Mouse (Mus musculus) fibroblast of lung, adult 2 months (primary cell): ENCODE data around the gene Tmem26.
"Not testable (repeated sequence)": the region's sequence is repeated elsewhere in the genome, so short reads cannot be mapped to it uniquely, and the experiment has no call there.

Experiments
- DNase-seq: peaks from one replicate; pipeline ENCODE4 v3.0.0-alpha.2; 2011; ENCODE audit warnings: low read depth

The Tmem26 gene

GRCm38 (mm10) chr10:68723568-68724360, at the start of gene Tmem26:
Gene Tmem26 (plus strand): TSS chr10:68723646.
- DNase-seq, result no peak

DNA sequence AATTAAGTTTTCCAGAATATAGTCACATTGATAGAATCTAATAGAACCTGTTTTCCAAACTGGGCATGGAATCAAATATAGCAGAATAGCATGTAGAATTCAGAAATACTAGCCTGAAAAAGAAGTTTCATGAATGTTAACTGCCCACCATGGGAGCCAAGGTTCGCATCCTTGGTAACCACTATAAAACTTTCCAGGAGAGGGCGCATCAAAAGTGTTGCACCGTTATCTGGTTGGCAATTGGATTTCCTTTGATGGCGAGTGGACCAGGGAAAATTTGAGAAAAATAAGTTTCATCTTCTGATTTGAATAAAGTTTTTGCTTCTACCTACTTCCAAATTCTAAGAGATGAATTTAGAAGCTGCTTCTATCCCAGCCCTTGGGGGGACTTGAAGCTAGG, 44.8 kb upstream of the Tmem26 start:
- no peak for DNase-seq

- no peak for DNase-seq
Measured at GRCm38 (mm10) chr10:68681233-68681632, 42.2 kb upstream of the Tmem26 start.

- no peak for DNase-seq
Measured at GRCm38 (mm10) chr10:68685510-68685909, 37.9 kb upstream of the Tmem26 start.

DNA sequence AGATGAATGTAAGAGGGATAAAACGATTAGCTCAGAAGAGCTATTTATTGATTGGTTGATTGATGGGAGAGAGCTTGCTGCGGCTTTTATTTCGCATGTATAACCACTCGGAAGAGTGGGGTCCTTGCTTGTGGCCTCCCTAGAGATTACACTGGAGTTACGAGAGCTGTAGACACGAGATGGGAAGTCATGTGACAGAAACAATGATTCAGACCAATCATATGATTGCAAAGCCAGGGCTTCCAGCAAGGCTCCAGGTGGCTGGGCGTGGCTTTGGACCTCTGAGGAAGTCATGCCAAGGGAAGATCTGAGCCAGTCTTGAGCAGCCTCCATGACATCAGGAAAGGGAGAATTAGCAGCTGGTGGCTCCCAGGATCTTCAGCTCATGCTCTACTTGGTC, 32.3 kb upstream of the Tmem26 start:
- no peak for DNase-seq

GRCm38 (mm10) chr10:68692401-68692800, 31.0 kb upstream of the Tmem26 start:
- DNase-seq, result no peak

GRCm38 (mm10) chr10:68695760-68696336, 27.6 kb upstream of the Tmem26 start:
- DNase-seq, result no peak

DNA sequence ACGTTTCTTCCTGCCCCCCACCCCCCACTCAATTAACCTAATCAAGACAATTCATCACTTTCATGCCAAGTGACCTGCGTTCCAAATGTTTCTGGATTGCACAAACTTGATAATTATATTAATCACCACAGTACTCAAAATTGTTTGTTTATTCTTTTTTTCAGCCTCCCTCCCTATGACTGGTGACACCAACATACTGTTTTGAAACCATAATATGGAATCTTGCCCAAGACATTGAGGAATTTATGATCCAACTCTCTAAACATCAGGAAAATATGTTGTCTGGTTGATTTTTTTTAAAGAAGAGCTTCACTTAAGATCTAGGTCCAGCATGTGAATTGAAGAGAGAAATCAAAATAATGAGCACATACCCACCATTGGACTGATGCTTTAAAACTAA, 19.2 kb upstream of the Tmem26 start:
- no peak for DNase-seq

GRCm38 (mm10) chr10:68705471-68706036, 17.9 kb upstream of the Tmem26 start:
- DNase-seq, result peak; percentile 58

- DNase-seq, result no peak
Measured at GRCm38 (mm10) chr10:68707014-68707852, 16.2 kb upstream of the Tmem26 start.

DNA sequence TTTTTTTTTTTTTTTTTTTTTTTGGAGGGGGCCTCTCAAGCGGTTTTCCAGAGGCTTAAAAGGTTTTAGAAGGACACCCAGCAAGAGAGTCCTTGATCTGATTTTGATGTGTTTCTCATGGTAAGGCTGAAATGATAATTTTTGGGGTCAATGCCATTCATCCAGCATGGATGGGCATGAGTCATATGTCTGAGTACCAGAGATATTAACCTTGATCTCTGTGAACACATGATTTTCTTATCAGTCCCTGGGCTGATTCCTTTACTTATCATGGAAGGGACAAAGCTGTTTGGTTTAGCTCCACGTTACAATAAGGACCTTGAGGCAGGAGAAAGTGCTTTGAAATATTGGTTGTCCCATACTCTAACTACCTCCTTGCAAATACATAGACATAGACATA, 10.5 kb upstream of the Tmem26 start:
- DNase-seq, result no peak

DNA sequence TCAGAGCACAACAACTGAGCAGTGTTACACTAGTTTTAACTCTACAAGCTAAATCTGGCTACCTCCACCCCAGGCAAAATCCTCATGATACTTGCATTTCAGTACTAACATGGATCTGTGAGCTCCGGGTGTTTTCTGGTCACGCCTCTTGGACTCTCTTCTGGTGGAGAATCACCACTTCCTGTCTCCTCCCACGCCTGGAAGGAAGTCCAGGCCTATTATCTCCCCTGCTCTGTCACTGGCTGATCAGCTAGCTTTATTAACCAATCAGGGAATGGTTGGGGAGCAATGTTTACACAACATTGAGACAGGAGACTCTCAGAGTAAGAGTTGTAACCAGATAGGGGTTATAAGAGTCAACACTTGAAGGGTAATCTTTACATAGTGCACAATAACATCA, 9.1 kb upstream of the Tmem26 start:
- DNase-seq, result no peak

- DNase-seq, result no peak
Measured at GRCm38 (mm10) chr10:68715396-68715795, 8.1 kb upstream of the Tmem26 start.

GRCm38 (mm10) chr10:68718375-68718774, 5.1 kb upstream of the Tmem26 start:
- no peak for DNase-seq

- no peak for DNase-seq
Measured at GRCm38 (mm10) chr10:68720887-68721400, 2.5 kb upstream of the Tmem26 start.

DNA sequence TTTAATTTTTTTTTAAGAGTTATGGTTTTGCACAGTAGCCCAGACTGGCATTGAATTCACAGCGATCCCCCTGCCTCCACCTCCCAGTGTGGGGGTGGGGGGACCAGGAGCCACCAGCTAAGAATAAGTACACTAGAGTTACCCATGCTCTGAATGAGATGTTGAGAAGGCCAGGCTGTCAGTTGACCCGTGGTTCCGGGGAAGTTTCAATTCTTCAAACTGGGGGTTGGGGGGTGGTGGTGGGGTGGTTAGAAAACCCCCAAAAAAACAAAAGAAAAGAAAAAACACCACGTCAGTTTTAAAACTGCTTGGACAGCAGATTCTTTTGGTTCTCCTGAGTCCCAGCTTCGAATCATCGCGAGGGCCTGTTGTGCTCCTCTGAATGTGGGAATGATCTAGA, 431 bp upstream of the Tmem26 start:
- DNase-seq, result no peak

- no peak for DNase-seq
Measured at GRCm38 (mm10) chr10:68724361-68724720, 895 bp downstream of the Tmem26 start.

DNA sequence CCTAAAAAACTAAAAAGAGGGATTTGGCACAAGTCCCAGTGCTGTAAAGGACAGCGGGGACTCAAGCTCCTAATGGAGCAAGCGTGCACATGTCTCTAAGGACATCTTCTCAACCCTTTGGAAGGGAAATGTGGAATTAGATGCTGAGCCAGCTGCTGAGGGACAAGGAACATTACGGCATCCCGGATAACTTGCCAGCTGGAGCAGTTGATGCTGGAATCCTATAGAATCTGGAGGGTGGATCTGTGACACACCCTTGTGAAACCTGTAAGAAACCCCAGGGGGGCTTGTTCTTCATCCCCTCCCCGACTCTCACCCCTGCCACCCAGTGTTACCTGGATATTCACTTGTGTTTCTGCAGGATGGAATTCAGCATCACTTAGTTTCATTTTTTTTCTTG, 4.0 kb downstream of the Tmem26 start:
- no peak for DNase-seq

DNA sequence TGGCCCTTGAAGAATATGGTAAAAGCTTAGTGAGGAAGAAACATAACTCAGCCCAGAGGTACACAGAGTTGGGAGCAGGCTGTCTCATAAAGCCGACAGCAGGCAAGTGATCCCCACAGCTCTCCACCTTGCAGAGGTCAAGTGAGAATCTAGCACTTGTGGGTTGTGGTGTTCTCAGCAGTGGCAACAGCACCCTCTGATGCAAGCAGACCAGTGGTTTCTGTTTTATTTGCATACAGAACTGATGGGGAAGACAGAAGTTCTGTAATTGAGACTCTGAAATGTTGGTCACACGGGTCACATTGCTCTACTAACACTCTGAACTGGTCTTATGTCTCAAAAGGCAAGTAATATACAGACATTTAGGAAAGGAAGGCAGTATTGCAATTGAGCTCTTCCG, 12.2 kb downstream of the Tmem26 start:
- no peak for DNase-seq

GRCm38 (mm10) chr10:68737391-68737790, 13.9 kb downstream of the Tmem26 start:
- DNase-seq, result no peak

- DNase-seq, result not testable (repeated sequence)
Measured at GRCm38 (mm10) chr10:68738981-68739380, 15.5 kb downstream of the Tmem26 start.

DNA sequence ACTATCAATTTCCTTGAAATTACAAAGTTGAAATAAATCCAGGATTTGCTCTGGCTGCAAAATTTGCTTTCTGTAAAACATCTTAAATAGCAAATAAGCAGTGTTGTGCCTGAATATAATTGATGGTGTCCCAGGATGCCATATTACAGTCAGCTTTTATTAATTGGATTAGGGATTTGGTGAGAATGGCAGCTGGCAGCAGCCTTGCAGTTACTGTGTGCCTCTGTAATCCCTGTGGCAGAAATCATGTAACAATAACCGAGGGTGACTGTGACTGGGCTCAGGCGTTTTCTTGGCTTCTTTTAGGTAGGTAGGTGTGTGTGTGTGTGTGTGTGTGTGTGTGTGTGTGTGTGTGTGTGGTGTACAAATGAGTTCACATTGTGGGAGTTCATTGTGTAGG, 16.8 kb downstream of the Tmem26 start:
- DNase-seq, result no peak
